Mouse (Mus musculus) C2C12 (cell line): ENCODE measurements around the gene Rnase10.

Experiments used
- CEBPB ChIP-seq: IDR thresholded peaks from one replicate; pipeline ENCODE4 v1.6.1; 2011; ENCODE audit warnings: low read depth, mild to moderate bottlenecking, control low read depth, moderate library complexity
- CTCF ChIP-seq: IDR thresholded peaks from one replicate; pipeline ENCODE4 v1.5.1; 2011; ENCODE audit not compliant: control insufficient read depth, insufficient read depth, insufficient read length
- MAX ChIP-seq: IDR thresholded peaks from one replicate; pipeline ENCODE4 v1.6.1; 2011; ENCODE audit warnings: mild to moderate bottlenecking, control low read depth
- MYOD1 ChIP-seq: IDR thresholded peaks from one replicate; pipeline ENCODE4 v1.6.1; 2011; ENCODE audit warnings: low read depth; ENCODE audit not compliant: control insufficient read depth, insufficient read length

DNA sequence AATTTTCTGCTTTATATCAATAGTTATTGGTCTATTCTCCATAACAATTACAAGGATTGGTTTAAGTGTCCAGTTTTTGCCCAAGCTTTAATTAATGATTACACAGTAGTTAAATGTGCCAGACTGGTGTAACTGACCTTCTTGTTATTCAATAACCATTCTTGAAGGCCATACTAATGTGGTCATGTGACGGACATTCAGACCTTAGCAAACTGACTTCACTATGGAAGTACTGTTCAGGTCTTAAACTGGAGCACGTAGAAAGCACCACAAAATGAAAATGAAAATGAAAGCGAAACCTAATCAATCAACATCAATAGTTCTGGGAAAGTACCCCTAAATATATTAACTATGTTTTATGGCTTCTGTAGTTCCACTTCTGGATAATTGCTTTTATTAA lies 16.5 kb upstream of the Rnase10 start:
- TF ChIP-seq CTCF (no peak), CEBPB (no peak), MYOD1 (no peak), MAX (no peak)
